Mouse (Mus musculus) embryo, embryonic 9.5 days (tissue): ENCODE measurements around the gene Abcb9.

Experiments
- DNase-seq: peaks from one replicate; pipeline ENCODE4 v3.0.0-alpha.2; 2017; ENCODE audit errors: extremely low spot score

Gene Abcb9

DNA sequence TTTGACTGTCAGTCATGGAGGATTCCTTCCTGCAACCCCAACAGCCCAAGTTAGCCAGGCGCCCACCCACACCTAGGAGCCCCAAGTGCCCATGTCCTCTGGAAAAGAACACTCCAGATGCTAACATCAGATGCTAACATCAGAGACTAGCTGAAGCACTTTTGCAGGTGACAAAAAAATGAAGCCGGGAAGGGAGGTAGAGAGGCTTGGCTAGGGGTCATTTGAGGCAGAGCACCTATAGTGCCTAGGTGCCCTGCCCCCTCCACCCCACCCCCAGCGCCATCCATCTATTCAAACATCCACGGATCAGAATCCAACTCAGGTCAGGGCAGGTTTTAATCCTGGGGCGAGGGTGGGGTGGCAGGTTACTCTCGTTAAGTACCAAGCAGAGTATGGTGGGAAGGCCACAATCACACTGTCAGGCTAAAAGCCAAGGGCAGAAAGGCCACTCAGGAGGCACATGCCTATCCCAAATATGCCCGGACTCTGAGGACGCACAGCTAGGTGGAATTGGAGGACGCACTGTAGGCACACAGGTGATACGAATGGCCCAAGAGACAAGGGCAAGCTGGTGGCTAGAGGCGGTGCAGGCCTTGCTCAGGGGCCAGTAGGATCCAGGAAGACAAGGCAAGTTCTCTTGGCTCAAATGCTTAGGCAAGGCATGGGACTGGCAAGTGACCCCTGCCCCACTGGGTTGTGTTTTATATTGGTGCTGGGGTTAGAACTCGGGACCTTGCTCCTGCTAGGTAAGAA, 1.6 kb downstream of the Abcb9 start:
- DNase-seq: no peak

GRCm38 (mm10) chr5:124093120-124093794, 2.3 kb downstream of the Abcb9 start:
- no peak for DNase-seq

- no peak for DNase-seq
Measured at GRCm38 (mm10) chr5:124091951-124092406, 3.6 kb downstream of the Abcb9 start.

DNA sequence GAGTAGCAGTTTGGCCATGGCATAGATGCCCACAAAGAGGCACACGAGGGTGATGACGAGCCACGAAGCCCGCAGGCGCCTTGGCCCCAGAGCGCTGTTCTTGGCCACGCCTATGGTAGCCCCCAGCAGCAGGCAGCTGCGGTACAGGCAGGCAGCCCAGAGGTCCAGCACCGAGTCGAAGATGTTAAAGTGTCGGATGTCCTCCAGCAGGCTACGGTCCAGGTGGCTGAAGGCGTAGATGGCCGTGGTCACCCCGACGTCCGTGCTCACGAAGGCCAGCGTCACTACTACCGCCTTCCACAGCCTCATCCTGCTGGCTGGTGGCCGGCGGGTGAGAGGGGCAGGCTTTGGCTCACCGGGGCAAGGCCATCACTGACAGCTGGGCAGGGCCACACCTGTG, 5.7 kb downstream of the Abcb9 start:
- no peak for DNase-seq

GRCm38 (mm10) chr5:124086876-124087275, 8.7 kb downstream of the Abcb9 start:
- no peak for DNase-seq

- no peak for DNase-seq
Measured at GRCm38 (mm10) chr5:124085513-124085912, 10.1 kb downstream of the Abcb9 start.

GRCm38 (mm10) chr5:124084588-124085173, 10.9 kb downstream of the Abcb9 start:
- peak; percentile 80 for DNase-seq

DNA sequence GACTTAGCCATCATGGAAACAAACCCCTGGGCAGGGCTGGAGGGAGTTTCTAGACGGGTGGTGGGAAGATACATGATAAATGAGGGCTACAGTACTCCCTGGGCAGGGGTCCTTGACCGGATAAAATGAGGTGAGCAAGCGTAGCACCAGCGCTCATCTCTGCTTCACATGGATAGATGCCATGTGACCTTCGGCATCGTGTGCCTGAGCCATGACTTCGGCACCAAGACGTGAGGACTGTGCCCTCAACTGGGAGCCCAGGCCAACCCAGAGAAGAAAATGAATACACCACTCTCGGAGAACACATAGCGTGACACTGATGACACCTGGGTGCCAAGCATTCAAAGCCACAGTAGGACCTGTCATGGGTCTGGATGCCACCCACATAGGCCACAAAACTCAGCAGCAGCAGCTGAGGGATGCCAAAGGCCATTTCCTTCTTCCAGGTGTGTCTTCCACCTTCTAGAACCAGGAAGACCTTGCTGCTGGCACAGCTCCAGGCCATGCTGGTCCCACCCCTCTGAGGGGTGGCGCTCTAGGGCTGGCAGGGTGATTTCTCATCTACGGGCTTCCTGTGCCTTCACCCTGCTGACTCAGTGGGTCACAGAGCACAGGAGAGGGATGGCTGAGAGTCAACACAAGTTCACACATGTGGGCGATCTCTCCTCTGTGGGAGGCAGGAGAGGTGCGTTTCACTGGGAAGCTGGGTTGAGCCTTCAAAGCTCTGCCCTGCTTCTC, 11.6 kb downstream of the Abcb9 start:
- no peak for DNase-seq

GRCm38 (mm10) chr5:124082941-124083688, 12.5 kb downstream of the Abcb9 start:
- DNase-seq: no peak

GRCm38 (mm10) chr5:124082447-124082846, 13.2 kb downstream of the Abcb9 start:
- DNase-seq: no peak

GRCm38 (mm10) chr5:124079880-124080279, 15.7 kb downstream of the Abcb9 start:
- no peak for DNase-seq

DNA sequence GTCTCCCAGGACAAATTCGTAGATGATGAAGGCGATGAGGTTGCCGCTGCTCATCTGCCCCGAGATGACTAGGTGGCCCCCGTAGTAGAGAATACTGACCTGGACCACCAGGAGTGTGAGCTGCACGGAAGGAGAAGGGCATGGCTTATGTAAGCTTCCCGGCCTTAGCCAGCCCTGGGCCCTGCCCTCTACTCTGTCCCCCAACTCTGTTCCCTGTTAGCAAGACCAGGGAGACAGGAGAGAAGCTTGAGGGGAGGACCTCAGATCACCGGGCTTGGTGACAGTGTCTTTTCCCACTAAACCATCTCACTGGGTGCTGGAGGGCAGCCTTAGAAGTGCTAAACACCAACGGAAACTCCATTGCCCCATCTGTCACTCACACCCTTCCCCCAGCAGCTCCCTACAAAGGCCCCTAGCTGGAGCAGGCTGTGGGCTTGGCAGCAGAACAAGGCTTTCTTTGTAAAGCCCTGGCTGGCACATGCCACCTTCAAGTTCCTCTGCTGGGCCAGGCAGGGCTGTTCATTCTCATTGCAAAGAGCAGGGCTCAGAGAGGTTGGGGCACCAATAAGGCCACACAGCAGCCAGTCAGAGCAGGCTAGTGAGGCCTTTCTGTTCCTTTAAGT, 16.7 kb downstream of the Abcb9 start:
- no peak for DNase-seq

DNA sequence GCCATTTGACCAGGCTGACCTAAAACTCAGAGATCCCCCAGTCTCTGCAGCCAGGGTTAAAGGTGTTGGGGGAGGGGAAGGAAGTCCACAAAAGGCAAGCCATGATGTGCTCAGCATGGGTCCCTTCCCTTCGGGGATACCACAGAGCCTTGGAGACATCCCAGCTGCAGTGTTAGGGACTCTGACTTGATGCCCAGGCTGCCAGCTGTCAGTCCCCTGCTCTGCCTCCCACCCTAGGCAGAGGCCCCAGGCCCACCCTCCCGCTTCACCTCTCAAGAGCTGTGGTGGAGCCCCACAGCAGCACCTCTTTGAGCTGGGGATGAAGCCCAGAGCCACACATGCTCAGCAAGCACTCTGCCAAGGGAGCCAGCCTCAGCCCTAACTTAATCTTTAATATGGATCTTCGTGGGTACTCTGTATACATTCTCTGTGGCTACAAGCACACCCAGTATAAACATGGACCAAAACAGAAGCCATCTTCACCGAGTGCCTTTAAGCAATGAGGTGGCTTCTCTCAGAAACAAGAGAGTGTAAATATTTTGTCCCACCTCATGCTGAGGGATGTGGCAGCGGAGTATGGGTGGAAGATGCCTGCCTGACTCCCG, 17.6 kb downstream of the Abcb9 start:
- no peak for DNase-seq

DNA sequence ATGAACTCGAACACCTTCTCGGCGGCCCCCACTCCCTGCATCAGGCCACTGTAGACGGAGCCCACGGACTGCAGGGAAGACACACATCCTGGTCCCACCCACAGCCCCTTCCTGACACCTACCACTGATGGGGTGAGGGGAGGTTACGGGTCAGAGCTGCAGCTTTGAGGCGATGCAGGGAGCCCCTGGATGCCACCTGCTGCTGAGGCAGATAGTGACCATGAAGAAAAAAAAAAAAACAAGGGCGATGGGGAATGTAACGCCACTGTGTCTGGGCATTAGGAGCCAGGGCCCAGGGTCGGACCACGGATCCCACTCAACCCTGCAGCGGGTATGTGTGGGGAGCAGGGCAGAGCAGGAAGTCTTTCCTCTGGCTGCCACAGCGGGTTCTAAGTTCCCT, 18.4 kb downstream of the Abcb9 start:
- no peak for DNase-seq

GRCm38 (mm10) chr5:124076559-124076958, 19.0 kb downstream of the Abcb9 start:
- DNase-seq: no peak

GRCm38 (mm10) chr5:124075716-124076115, 19.9 kb downstream of the Abcb9 start:
- DNase-seq: no peak

- DNase-seq: no peak
Measured at GRCm38 (mm10) chr5:124074845-124075307, 20.7 kb downstream of the Abcb9 start.

- peak; percentile 41 for DNase-seq
Measured at GRCm38 (mm10) chr5:124073682-124074081, 21.9 kb downstream of the Abcb9 start.

DNA sequence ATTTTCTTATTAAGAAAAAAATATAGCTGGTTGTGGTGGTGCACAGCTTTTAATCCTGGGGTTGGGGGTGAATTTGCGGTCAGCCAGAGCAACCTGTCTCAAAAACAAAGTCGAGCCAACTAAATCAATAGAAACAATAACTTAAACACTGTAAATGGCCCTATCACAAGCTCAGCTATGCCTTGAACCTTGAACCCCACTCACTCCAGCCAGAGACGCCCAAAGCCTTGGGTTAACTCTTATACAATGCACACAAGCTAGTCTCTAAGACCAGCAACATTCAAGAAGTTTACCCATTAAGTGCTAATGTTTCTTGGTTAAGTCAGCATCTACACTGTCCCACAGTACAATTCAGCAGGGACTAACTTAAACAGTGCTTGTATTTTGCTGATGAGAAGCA, 25.9 kb downstream of the Abcb9 start:
- no peak for DNase-seq

DNA sequence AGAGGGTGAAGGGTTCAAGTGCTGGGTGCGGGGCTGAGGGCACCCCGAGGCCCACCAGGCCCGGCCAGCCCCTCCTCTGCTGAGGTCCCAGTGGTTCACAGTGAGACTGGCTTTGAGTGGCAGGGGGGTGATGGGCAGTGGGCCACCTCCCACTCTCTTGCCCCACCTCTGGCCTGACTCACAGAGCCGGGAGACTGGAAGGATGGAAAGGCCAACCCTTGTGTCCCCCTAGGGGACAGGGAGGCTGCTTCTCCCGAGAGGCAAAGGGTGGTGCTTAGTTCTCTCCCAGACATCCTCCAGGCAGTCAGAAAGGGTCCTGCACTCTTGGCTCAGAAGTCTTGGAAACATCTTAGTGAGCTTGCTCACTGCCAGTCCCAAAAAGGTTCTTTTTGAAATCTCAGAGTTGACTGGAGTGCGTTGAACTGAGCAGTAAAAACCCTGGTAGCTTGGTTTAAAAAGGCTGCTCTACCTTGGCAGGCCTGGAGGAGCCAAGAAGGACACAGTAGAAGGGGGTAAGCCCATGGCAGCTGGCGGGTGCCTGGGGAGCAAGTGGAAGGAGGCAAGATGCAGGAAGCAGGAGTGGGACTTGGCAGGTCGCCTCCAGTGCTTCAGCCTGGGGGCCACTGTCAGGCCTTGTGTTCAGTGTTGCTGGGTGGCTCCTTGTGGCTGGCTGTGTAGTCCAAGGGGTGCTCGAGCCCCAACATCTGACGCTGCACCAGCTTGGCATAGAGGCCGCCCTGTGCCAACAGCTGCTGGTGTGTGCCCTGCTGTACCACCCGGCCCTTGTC, 33.4 kb downstream of the Abcb9 start:
- DNase-seq: no peak
